Mouse (Mus musculus): ENCODE measurements around the gene Pdgfd.
"Not testable (repeated sequence)": the region's sequence is repeated elsewhere in the genome, so short reads cannot be mapped to it uniquely, and the experiment has no call there.

Gene Pdgfd

GRCm38 (mm10) chr9:6168391-6169037 is at the start of gene Pdgfd:
Gene Pdgfd (plus strand): TSS chr9:6168584.
- peak; percentile 6 to 8 for DNase-seq (ENCODE audit: low spot score in 2 of 2)

- DNase-seq (ENCODE audit: low spot score in 2 of 2), result no peak
Measured at GRCm38 (mm10) chr9:6169038-6169431, 651 bp downstream of the Pdgfd start.

- DNase-seq (ENCODE audit: low spot score in 2 of 2), result no peak
Measured at GRCm38 (mm10) chr9:6170962-6171361, 2.6 kb downstream of the Pdgfd start.

GRCm38 (mm10) chr9:6173276-6173675 is 4.9 kb downstream of the Pdgfd start:
- DNase-seq (ENCODE audit: low spot score in 2 of 2), result no peak

- DNase-seq (ENCODE audit: low spot score in 2 of 2), result no peak
Measured at GRCm38 (mm10) chr9:6175731-6176130, 7.3 kb downstream of the Pdgfd start.

- DNase-seq (ENCODE audit: low spot score in 2 of 2), result no peak
Measured at GRCm38 (mm10) chr9:6182307-6182923, 14.0 kb downstream of the Pdgfd start.

- DNase-seq (ENCODE audit: low spot score in 2 of 2), result no peak
Measured at GRCm38 (mm10) chr9:6187955-6188354, 19.6 kb downstream of the Pdgfd start.

- no peak for DNase-seq (ENCODE audit: low spot score in 2 of 2)
Measured at GRCm38 (mm10) chr9:6193352-6193751, 25.0 kb downstream of the Pdgfd start.

GRCm38 (mm10) chr9:6212862-6213261 is 44.5 kb downstream of the Pdgfd start:
- DNase-seq (ENCODE audit: low spot score in 2 of 2), result no peak

- no peak for DNase-seq (ENCODE audit: low spot score in 2 of 2)
Measured at GRCm38 (mm10) chr9:6217505-6217904, 49.1 kb downstream of the Pdgfd start.

- DNase-seq (ENCODE audit: low spot score in 2 of 2), result not testable (repeated sequence)
Measured at GRCm38 (mm10) chr9:6235982-6236381, 67.6 kb downstream of the Pdgfd start.

GRCm38 (mm10) chr9:6250320-6250719 is 81.9 kb downstream of the Pdgfd start:
- no peak for DNase-seq (ENCODE audit: low spot score in 2 of 2)

- DNase-seq (ENCODE audit: low spot score in 2 of 2), result no peak
Measured at GRCm38 (mm10) chr9:6251990-6252389, 83.6 kb downstream of the Pdgfd start.

- no peak for DNase-seq (ENCODE audit: low spot score in 2 of 2)
Measured at GRCm38 (mm10) chr9:6257072-6257471, 88.7 kb downstream of the Pdgfd start.

GRCm38 (mm10) chr9:6264820-6265219 is 96.4 kb downstream of the Pdgfd start:
- DNase-seq (ENCODE audit: low spot score in 2 of 2), result no peak

- DNase-seq (ENCODE audit: low spot score in 2 of 2), result no peak
Measured at GRCm38 (mm10) chr9:6269796-6270280, 101.5 kb downstream of the Pdgfd start, which contains the start of gene Ddi1. Gene Ddi1 (minus strand): TSS chr9:6269846.

GRCm38 (mm10) chr9:6276395-6276794 is 108.0 kb downstream of the Pdgfd start:
- no peak for DNase-seq (ENCODE audit: low spot score in 2 of 2)

GRCm38 (mm10) chr9:6277526-6277925 is 109.1 kb downstream of the Pdgfd start:
- DNase-seq (ENCODE audit: low spot score in 2 of 2), result no peak

- no peak for DNase-seq (ENCODE audit: low spot score in 2 of 2)
Measured at GRCm38 (mm10) chr9:6286770-6287169, 118.4 kb downstream of the Pdgfd start.

GRCm38 (mm10) chr9:6289211-6289696 is 120.9 kb downstream of the Pdgfd start:
- DNase-seq (ENCODE audit: low spot score in 2 of 2), result no peak

- DNase-seq (ENCODE audit: low spot score in 2 of 2), result no peak
Measured at GRCm38 (mm10) chr9:6298547-6298946, 130.2 kb downstream of the Pdgfd start.

GRCm38 (mm10) chr9:6302050-6302449 is 133.7 kb downstream of the Pdgfd start:
- no peak for DNase-seq (ENCODE audit: low spot score in 2 of 2)

GRCm38 (mm10) chr9:6304590-6304989 is 136.2 kb downstream of the Pdgfd start:
- no peak for DNase-seq (ENCODE audit: low spot score in 2 of 2)

Data from frontal cortex, postnatal 14 days (tissue).